Mouse (Mus musculus) natural killer cell, adult 2 months (primary cell): ENCODE data around the gene Ago3.
A peak's percentile ranks its signal among the peaks of the same experiment; 100 is the strongest.

ENCODE experiments used
- DNase-seq, 2 experiments: peaks; one replicate each; pipeline ENCODE4 v3.0.0; 2022; ENCODE audit warnings: low spot score in 2 of 2

Ago3 gene

GRCm38 (mm10) chr4:126310344-126310743 lies 119.0 kb downstream of the Ago3 start:
- DNase-seq = no peak

- DNase-seq = peak; percentile 75 to 83
These were observed 119.4 kb downstream of the Ago3 start for GRCm38 (mm10) chr4:126309922-126310309.

GRCm38 (mm10) chr4:126309211-126309921 lies 120.0 kb downstream of the Ago3 start:
- peak in 1 of 2 experiments; percentile 39 for DNase-seq

- no peak for DNase-seq
These were observed 122.5 kb downstream of the Ago3 start for GRCm38 (mm10) chr4:126306827-126307226.

GRCm38 (mm10) chr4:126306058-126306457 lies 123.3 kb downstream of the Ago3 start:
- no peak for DNase-seq

- no peak for DNase-seq
These were observed 123.9 kb downstream of the Ago3 start for GRCm38 (mm10) chr4:126305428-126305827.

- DNase-seq = no peak
These were observed 125.5 kb downstream of the Ago3 start for GRCm38 (mm10) chr4:126303877-126304276.

- no peak for DNase-seq
These were observed 127.6 kb downstream of the Ago3 start for GRCm38 (mm10) chr4:126301584-126302309.

- DNase-seq = peak; percentile 44 to 57
These were observed 128.3 kb downstream of the Ago3 start for GRCm38 (mm10) chr4:126300916-126301583.

- peak; percentile 37 to 43 for DNase-seq
These were observed 132.7 kb downstream of the Ago3 start for GRCm38 (mm10) chr4:126296617-126297101.

- no peak for DNase-seq
These were observed 133.4 kb downstream of the Ago3 start for GRCm38 (mm10) chr4:126295937-126296336.

GRCm38 (mm10) chr4:126295152-126295551 lies 134.2 kb downstream of the Ago3 start:
- no peak for DNase-seq

- no peak for DNase-seq
These were observed 138.2 kb downstream of the Ago3 start for GRCm38 (mm10) chr4:126291196-126291595.

- DNase-seq = no peak
These were observed 139.0 kb downstream of the Ago3 start for GRCm38 (mm10) chr4:126290314-126290713.

GRCm38 (mm10) chr4:126288085-126288666 lies 141.2 kb downstream of the Ago3 start:
- no peak for DNase-seq

GRCm38 (mm10) chr4:126287302-126287995 lies 141.9 kb downstream of the Ago3 start:
- no peak for DNase-seq

GRCm38 (mm10) chr4:126286492-126286891 lies 142.9 kb downstream of the Ago3 start, which contains the start of gene Col8a2:
Gene Col8a2 (plus strand): TSS chr4:126286793.
- DNase-seq = no peak

GRCm38 (mm10) chr4:126283582-126283981 lies 145.8 kb downstream of the Ago3 start:
- DNase-seq = no peak

GRCm38 (mm10) chr4:126281706-126282105 lies 147.7 kb downstream of the Ago3 start:
- no peak for DNase-seq
